Mouse (Mus musculus): ENCODE results near the gene Tmem89. TPM values are rescaled to one million over a fixed set of nuclear protein-coding genes. Genes with fewer than 3 reads are reported as not detected.
A peak's percentile ranks its signal among the peaks of the same experiment; 100 is the strongest.

The Tmem89 gene
- 0.69 and 0.98 TPM in 2 replicates for polyA plus RNA-seq (2012; rRNA removed)

DNA sequence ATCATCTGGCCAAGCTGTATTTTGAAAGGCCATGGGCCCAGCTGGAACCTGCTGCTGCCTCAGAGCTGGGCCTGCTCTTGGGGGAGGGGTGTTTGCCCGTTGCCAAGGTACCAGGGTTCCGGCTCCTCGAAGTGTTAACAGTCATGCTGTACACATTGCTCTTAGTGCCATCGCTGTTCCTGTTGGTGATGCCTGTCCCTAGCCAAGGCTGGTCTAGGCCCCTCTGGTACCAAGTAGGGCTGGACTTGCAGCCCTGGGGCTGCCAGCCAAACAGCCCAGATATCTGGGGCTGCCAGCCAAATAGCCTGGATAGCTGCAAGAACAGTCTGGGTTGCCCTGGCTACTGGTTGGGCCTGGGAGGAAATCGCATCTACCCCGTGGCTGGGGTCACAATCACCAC lies at the start of gene Tmem89:
Gene Tmem89 (plus strand): TSS at position 129 of the 400 bp plus-strand sequence.
- no peak for DNase-seq (ENCODE audit: low read depth)

- DNase-seq (ENCODE audit: low read depth): no peak
These were observed 2.1 kb upstream of the Tmem89 start for GRCm38 (mm10) chr9:108912308-108912707.

GRCm38 (mm10) chr9:108913161-108913560 lies 1.3 kb upstream of the Tmem89 start:
- DNase-seq (ENCODE audit: low read depth): no peak

- DNase-seq (ENCODE audit: low read depth): no peak
These were observed 798 bp upstream of the Tmem89 start for GRCm38 (mm10) chr9:108913621-108914020.

GRCm38 (mm10) chr9:108925897-108926296 lies 11.5 kb downstream of the Tmem89 start:
- DNase-seq (ENCODE audit: low read depth): no peak

GRCm38 (mm10) chr9:108928424-108928823 lies 14.0 kb downstream of the Tmem89 start:
- DNase-seq (ENCODE audit: low read depth): no peak

- DNase-seq (ENCODE audit: low read depth): no peak
These were observed 21.6 kb downstream of the Tmem89 start for GRCm38 (mm10) chr9:108935991-108936390.

DNA sequence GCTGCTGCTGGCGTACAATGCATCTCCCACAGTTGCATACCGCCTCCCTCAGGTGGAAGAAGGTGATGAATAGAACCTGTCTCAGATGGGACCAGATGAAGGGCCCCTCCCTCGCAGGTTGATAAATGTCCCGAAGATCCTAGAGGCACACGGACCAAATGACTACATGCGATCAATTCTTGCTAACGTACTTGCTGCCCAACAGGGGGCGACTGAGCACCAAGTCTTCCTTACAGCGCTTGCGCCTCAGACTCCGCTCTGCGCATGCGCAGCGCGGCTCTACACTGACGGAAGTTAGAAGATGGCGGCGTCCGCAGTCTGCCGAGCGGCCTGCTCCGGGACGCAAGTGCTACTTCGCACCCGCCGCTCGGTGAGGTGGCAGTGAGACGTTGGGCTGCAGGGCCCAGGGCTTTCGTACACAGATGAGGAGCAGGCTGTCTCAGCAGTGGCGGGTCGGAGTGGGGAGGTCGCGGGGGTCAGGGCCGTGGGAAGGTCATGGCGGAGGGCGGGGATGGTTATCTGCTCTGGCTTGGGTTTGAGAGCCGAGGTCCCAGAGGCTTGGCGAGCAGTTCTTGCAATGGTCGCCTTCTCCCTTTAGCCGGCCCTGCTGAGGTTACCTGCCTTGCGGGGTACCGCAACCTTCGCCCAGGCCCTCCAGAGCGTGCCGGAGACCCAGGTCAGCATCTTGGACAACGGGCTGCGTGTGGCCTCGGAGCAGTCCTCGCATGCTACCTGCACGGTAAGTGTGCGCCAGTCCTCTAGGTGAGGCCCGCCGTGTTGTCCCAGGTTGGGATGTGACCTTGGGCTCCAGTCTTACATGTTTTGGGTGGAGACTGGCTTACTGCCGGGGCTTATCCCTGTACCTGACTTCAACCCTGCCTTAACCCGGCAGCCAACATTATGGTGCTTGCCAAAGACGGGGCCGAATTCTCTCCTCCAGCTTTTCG lies 22.3 kb downstream of the Tmem89 start, which contains the start of gene Uqcrc1:
Gene Uqcrc1 (plus strand): TSS at position 216 of the 947 bp plus-strand sequence.
- peak; percentile 58 for DNase-seq (ENCODE audit: low read depth)

- DNase-seq (ENCODE audit: low read depth): no peak
These were observed 30.7 kb downstream of the Tmem89 start for GRCm38 (mm10) chr9:108945111-108945510.

DNA sequence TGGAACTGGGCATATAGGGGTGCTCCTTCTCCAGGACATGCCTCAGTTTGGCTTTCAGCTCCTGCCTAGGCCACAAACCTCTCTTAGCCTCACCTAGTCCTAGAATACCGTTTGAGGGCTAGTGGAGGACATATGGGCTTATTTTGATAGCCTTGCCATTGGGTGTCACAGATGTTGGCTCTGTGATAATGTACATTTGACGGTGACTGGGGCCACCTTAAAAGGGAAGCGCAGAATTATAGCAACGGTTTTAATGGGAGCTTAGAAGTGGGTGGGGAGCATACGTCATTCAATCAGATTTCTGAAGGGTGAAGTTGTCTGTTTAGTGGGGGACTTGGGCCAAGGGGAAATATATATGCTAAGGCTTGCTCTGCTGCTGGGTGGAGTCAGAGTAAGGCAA lies 31.2 kb downstream of the Tmem89 start:
- no peak for DNase-seq (ENCODE audit: low read depth)

- no peak for DNase-seq (ENCODE audit: low read depth)
These were observed 35.0 kb downstream of the Tmem89 start for GRCm38 (mm10) chr9:108949231-108949966.

GRCm38 (mm10) chr9:108949967-108950728 lies 35.7 kb downstream of the Tmem89 start:
- no peak for DNase-seq (ENCODE audit: low read depth)

- DNase-seq (ENCODE audit: low read depth): no peak
These were observed 38.7 kb downstream of the Tmem89 start, which contains the start of gene Col7a1 for GRCm38 (mm10) chr9:108953081-108953636. Gene Col7a1, plus strand, starts transcription at chr9:108953586.

- no peak for DNase-seq (ENCODE audit: low read depth)
These were observed 40.8 kb downstream of the Tmem89 start for GRCm38 (mm10) chr9:108955241-108955640.

- no peak for DNase-seq (ENCODE audit: low read depth)
These were observed 41.4 kb downstream of the Tmem89 start for GRCm38 (mm10) chr9:108955846-108956245.

GRCm38 (mm10) chr9:108963577-108963976 lies 49.2 kb downstream of the Tmem89 start:
- DNase-seq (ENCODE audit: low read depth): no peak

GRCm38 (mm10) chr9:108964338-108964737 lies 49.9 kb downstream of the Tmem89 start:
- DNase-seq (ENCODE audit: low read depth): no peak
